Mouse (Mus musculus): ENCODE data around the gene Gm21969.

Gene Gm21969

GRCm38 (mm10) chr4:139585713-139586112 lies 17.3 kb upstream of the Gm21969 start:
- DNase-seq (ENCODE audit: low spot score), result no peak

GRCm38 (mm10) chr4:139587370-139587769 lies 15.6 kb upstream of the Gm21969 start:
- DNase-seq (ENCODE audit: low spot score), result no peak

GRCm38 (mm10) chr4:139587773-139588172 lies 15.2 kb upstream of the Gm21969 start:
- DNase-seq (ENCODE audit: low spot score), result no peak

- DNase-seq (ENCODE audit: low spot score), result no peak
Measured at GRCm38 (mm10) chr4:139589351-139590027, 13.5 kb upstream of the Gm21969 start.

- DNase-seq (ENCODE audit: low spot score), result no peak
Measured at GRCm38 (mm10) chr4:139590446-139590845, 12.5 kb upstream of the Gm21969 start.

- DNase-seq (ENCODE audit: low spot score), result no peak
Measured at GRCm38 (mm10) chr4:139592895-139593294, 10.1 kb upstream of the Gm21969 start.

GRCm38 (mm10) chr4:139593383-139593782 lies 9.6 kb upstream of the Gm21969 start:
- DNase-seq (ENCODE audit: low spot score), result no peak

- no peak for DNase-seq (ENCODE audit: low spot score)
Measured at GRCm38 (mm10) chr4:139594062-139594461, 8.9 kb upstream of the Gm21969 start.

GRCm38 (mm10) chr4:139596715-139597114 lies 6.3 kb upstream of the Gm21969 start:
- DNase-seq (ENCODE audit: low spot score), result no peak

GRCm38 (mm10) chr4:139597286-139598284 lies 5.4 kb upstream of the Gm21969 start:
- DNase-seq (ENCODE audit: low spot score), result no peak

GRCm38 (mm10) chr4:139598356-139598755 lies 4.6 kb upstream of the Gm21969 start:
- DNase-seq (ENCODE audit: low spot score), result no peak

GRCm38 (mm10) chr4:139598950-139599518 lies 4.0 kb upstream of the Gm21969 start:
- peak; percentile 74 for DNase-seq (ENCODE audit: low spot score)

- DNase-seq (ENCODE audit: low spot score), result no peak
Measured at GRCm38 (mm10) chr4:139601519-139602356, 1.2 kb upstream of the Gm21969 start.

GRCm38 (mm10) chr4:139605216-139605615 lies 2.2 kb downstream of the Gm21969 start:
- DNase-seq (ENCODE audit: low spot score), result no peak

- no peak for DNase-seq (ENCODE audit: low spot score)
Measured at GRCm38 (mm10) chr4:139606732-139607131, 3.7 kb downstream of the Gm21969 start.

- no peak for DNase-seq (ENCODE audit: low spot score)
Measured at GRCm38 (mm10) chr4:139608975-139609374, 6.0 kb downstream of the Gm21969 start.

GRCm38 (mm10) chr4:139610954-139611353 lies 8.0 kb downstream of the Gm21969 start:
- no peak for DNase-seq (ENCODE audit: low spot score)

- DNase-seq (ENCODE audit: low spot score), result peak; percentile 81
Measured at GRCm38 (mm10) chr4:139611542-139611953, 8.6 kb downstream of the Gm21969 start.

GRCm38 (mm10) chr4:139614524-139615260 lies 11.7 kb downstream of the Gm21969 start:
- DNase-seq (ENCODE audit: low spot score), result no peak

- no peak for DNase-seq (ENCODE audit: low spot score)
Measured at GRCm38 (mm10) chr4:139616276-139617000, 13.5 kb downstream of the Gm21969 start.
